Mouse (Mus musculus): ENCODE measurements around the gene R3hdm1. TPM values are rescaled to one million over a fixed set of nuclear protein-coding genes. Genes with fewer than 3 reads are reported as not detected.

The R3hdm1 gene
- 78.7 TPM for polyA plus RNA-seq (2017; shearing (Covaris generic))

DNA sequence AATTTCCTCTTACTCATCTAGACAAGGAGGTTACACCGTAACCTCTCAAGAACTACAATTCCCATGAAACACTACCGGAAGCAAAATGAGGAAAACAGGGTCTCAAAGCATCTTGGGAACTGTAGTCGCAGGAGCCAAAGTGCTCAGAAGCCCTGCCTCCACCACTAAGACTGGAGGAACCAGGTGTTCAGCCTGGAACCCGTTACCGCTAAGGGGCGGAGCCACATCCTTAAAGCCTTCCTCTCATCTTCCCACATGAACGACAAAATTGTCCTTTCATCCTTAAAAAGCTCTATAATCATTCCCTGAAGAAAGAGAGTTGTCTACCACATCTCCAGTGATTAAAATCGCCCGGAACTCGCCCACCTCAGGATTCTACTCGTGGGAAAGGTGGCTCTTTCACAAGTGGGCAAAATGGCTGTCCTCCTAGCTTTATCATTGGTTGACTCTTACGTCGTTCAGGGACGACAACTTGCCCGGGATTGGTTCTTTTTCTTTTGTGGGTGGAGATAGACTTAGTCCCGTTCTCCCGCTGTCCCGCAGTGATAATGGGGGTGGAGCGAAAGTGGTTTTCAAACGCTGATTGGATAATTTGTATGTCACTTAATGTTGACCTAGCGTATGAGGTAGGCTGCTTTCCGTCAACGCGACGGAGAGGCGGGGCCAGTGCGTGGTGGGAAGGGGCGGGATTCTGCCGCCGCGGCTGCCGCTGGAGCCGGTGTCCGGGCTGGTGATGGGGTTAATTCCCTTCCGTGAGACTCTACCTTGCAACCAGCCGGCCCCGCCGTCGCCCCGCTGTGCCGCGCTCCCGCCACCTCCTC is at the start of gene R3hdm1, which contains the start of gene Zranb3:
Gene R3hdm1, plus strand, starts transcription at position 661 of the 821 bp plus-strand sequence.
Gene Zranb3, minus strand, starts transcription at position 407 of the 821 bp plus-strand sequence.

DNA sequence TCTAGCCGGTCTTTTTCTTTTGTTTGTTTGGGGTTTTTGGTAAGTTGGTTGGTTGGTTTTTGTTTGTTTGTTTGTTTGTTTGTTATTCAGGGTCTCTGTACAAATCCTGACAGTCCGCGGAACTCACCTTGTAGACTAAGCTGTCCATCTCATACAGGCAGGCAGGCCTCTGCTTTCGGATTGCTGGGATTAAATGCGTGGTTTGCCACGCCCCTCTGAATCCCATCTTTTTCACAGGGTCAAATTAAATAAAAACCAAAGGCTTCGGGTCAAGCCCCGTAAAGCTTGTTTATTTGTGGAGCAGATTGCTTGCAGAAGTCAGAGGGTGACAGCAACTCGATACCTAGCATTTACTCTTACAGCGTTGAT is 140.5 kb downstream of the R3hdm1 start, which contains the start of gene Ubxn4:
Gene Ubxn4, plus strand, starts transcription at position 338 of the 369 bp plus-strand sequence.

Other genes starting within 250 kb of the R3hdm1 start
- gene Map3k19, start 248.3 kb upstream of the R3hdm1 start, polyA plus RNA-seq (2017; shearing (Covaris generic)) = 0.11 TPM
- 70.7 TPM for gene Rab3gap1, start 234.5 kb upstream of the R3hdm1 start, polyA plus RNA-seq (2017; shearing (Covaris generic))
- 1.7 TPM for gene Zranb3, start 254 bp upstream of the R3hdm1 start, polyA plus RNA-seq (2017; shearing (Covaris generic))
- gene Ubxn4, start 140.7 kb downstream of the R3hdm1 start, polyA plus RNA-seq (2017; shearing (Covaris generic)) = 140 TPM
- gene Lct, start 225.0 kb downstream of the R3hdm1 start, polyA plus RNA-seq (2017; shearing (Covaris generic)) = not detected